Comparison of ENCODE assay signal across 8 mouse cellular contexts in genomic region chr4:109977148-109978067, GRCm38 (mm10). TPM values are rescaled to one million over a fixed set of nuclear protein-coding genes. Genes with fewer than 3 reads are reported as not detected.
A peak's percentile ranks its signal among the peaks of the same experiment; 100 is the strongest.
DNase-seq lines count a peak whose midpoint lies in the region; ATAC-seq and TF ChIP-seq lines count a peak whose summit lies in the region.

Dmrta2 (plus strand) TSS chr4:109978053.

- H3K27me3 ChIP-seq in heart, embryonic 14.5 days (ENCODE audit: control insufficient read depth, insufficient read depth, low read length) = peaks cover 98% of the 10 kb centered on the region

- H3K4me1 ChIP-seq in heart, embryonic 14.5 days (ENCODE audit: control insufficient read depth in 2 of 2, insufficient read depth in 2 of 2, low read length in 2 of 2) = peaks cover 4 to 26% of the 10 kb centered on the region in 2 experiments; a peak in 3 of 4 replicates

- H3K4me2 ChIP-seq in heart, embryonic 14.5 days (ENCODE audit: low read length) = peak within 1 kb of the TSS; percentile 77

- no peak within 1 kb of the TSS for H3K27ac ChIP-seq in heart, embryonic 14.5 days (replicated peaks in 1 of 2; ENCODE audit: control insufficient read depth in 1 of 2, insufficient read depth in 1 of 2, low read depth in 2 of 2, low read length in 2 of 2)

- no peak for TF ChIP-seq POLR2A in brain, embryonic 14.5 days (IDR thresholded peaks at IDR 0.05; ENCODE audit: borderline replicate concordance, extremely low read depth, insufficient read depth, insufficient read length, poor library complexity, severe bottlenecking)

- H3K9me3 ChIP-seq in heart, embryonic 14.5 days (ENCODE audit: control insufficient read depth, low read length) = no peaks in the 10 kb centered on the region; the same call in 1 of the 2 replicates

- no peaks in the 10 kb centered on the region for H3K36me3 ChIP-seq in heart, embryonic 14.5 days (ENCODE audit: control insufficient read depth, insufficient read depth, low read length)

- DNase-seq in layer of hippocampus, adult 11-12 months (ENCODE audit: low spot score) = peak; percentile 42
- no peak for DNase-seq in layer of hippocampus, postnatal 25 days (ENCODE audit: extremely low spot score in 1 of 2, low spot score in 1 of 2)
- DNase-seq in brain, embryonic 14.5 days (ENCODE audit: low read depth) = peak; percentile 96
- DNase-seq in liver = peak; percentile 16
- peak; percentile 54 for DNase-seq in right cerebral cortex, postnatal 4 days
- no peak for DNase-seq in cerebellum, postnatal 25 days
- DNase-seq in lung, adult 18-20 months = no peak

- peak within 1 kb of the TSS; percentile 34 to 50 for H3K4me3 ChIP-seq in heart, embryonic 14.5 days (ENCODE audit: control insufficient read depth in 1 of 2, insufficient read depth in 1 of 2, low read depth in 1 of 2, low read length in 2 of 2)

- H3K9ac ChIP-seq in heart, embryonic 14.5 days (ENCODE audit: low read length) = peak within 1 kb of the TSS; percentile 38

- TF ChIP-seq CTCF in brain, embryonic 14.5 days (IDR thresholded peaks at IDR 0.05; ENCODE audit: borderline replicate concordance, extremely low read depth, insufficient read depth, insufficient read length) = no peak

- under 1% methylated on average over 63 of the region's 64 CpGs for WGBS in heart, embryonic 14.5 days

- ATAC-seq in heart, embryonic 14.5 days (ENCODE audit: insufficient number of reproducible peaks, insufficient read depth, low FRiP score, low read depth) = 0 out of 2 replicates have a peak, but pooled peaks have one; percentile 32

RNA-seq across cellular contexts. Expression of gene Dmrta2, which starts in this region (rescaled TPM):
- total RNA-seq in layer of hippocampus, postnatal 25 days (2021) = 1 to 10 TPM; 5.4 to 5.6 TPM
- 8.2 and 22.2 TPM in 2 replicates for polyA plus RNA-seq in brain, embryonic 14.5 days (2012; rRNA removed)
- not detected in 2 replicates for polyA plus RNA-seq in heart, embryonic 14.5 days (2014; fragmentation: Nextera tagmentation; extraction: Ambion mirVana)

Comparison
In these comparisons a context has a peak if more than half of its experiments do, and no peak if none do; other contexts are left out.
1. DNase-seq: peak in layer of hippocampus, adult 11-12 months (single experiment), brain, embryonic 14.5 days (single experiment), liver (single experiment) and right cerebral cortex, postnatal 4 days (single experiment); none in layer of hippocampus, postnatal 25 days (0 of 2), cerebellum, postnatal 25 days (0 of 2) and lung, adult 18-20 months (0 of 2).
2. Peak in ATAC-seq, H3K4me3 ChIP-seq, H3K9ac ChIP-seq and H3K4me2 ChIP-seq in heart, embryonic 14.5 days; RNA of the gene not detected or under 1 TPM.